Mouse (Mus musculus) brain, embryonic 14.5 days (tissue): Measurements from ENCODE around the gene Chid1.

Experiments
- CTCF ChIP-seq: fragments of 200-500 bp; IDR thresholded peaks from 2 replicates; pipeline ENCODE4 v1.5.1; 2012; ENCODE audit warnings: inconsistent platforms, mild to moderate bottlenecking, moderate library complexity, borderline replicate concordance; ENCODE audit not compliant: insufficient read depth, insufficient read length; ENCODE audit errors: extremely low read depth
- POLR2A ChIP-seq: fragments of 200-500 bp; IDR thresholded peaks from 2 replicates; pipeline ENCODE4 v1.6.1; 2012; ENCODE audit warnings: mild to moderate bottlenecking, inconsistent platforms, borderline replicate concordance; ENCODE audit not compliant: poor library complexity, insufficient read depth, insufficient read length, severe bottlenecking; ENCODE audit errors: extremely low read depth

DNA sequence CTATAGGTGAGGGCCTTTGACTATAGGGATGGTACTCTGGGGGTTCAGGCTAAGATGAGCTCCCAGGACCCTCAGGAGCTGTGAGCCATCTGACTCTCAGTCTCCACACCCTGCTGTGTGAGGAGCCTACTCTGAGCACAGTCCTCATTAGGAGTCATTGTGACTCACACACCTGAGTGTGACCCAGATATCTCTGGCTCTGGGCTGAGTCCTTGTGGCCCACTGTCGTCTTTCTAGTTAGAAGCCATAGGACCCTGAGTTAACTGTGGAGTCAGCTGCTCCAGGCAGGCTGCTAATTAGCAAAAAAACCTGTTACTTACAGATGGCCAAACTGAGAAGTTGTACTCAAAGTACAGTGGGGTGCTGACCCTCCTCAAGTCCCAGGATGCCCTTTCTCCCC is 45.9 kb downstream of the Chid1 start:
- no peak for TF ChIP-seq POLR2A
- TF ChIP-seq CTCF = no peak
